Mouse (Mus musculus) CH12F3 (cell line): ENCODE results near the gene Vgll4.
"Not testable (repeated sequence)": the region's sequence is repeated elsewhere in the genome, so short reads cannot be mapped to it uniquely, and the experiment has no call there.

ENCODE experiments used
- in situ Hi-C: fragments of 300-500 bp; cut with MboI; formaldehyde crosslinking; loops from 2 replicates; pipeline ENCODE4 v1.14.3; 2020; ENCODE audit warnings: low sequenced_read_pairs

Gene Vgll4

GRCm38 (mm10) chr6:114901921-114902320, 67.9 kb downstream of the Vgll4 start:
- in situ Hi-C loops = no loop called here

- in situ Hi-C loops = no loop called here
Measured at GRCm38 (mm10) chr6:114901321-114901824, 68.4 kb downstream of the Vgll4 start.

GRCm38 (mm10) chr6:114900194-114900593, 69.6 kb downstream of the Vgll4 start:
- in situ Hi-C loops = no loop called here

DNA sequence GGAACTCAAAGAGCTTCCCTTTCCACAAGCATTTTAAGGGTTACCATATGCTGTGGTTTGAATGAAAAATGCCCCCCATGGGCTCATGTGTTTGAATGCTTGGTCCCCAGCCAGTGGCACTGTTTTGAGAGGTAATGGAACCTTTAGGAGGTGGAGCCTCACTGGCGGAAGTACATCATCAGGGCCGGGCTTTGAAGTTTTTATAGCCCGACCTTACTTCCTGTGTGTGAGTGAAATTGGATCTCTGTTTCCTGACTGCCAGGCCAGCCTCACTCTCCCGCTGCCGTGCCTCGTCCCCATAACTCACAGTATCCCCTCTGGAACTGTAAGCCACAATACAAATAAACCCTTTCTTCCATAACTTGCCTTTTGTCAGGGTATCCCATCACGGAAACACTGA, 70.1 kb downstream of the Vgll4 start:
- in situ Hi-C loops = no loop called here

DNA sequence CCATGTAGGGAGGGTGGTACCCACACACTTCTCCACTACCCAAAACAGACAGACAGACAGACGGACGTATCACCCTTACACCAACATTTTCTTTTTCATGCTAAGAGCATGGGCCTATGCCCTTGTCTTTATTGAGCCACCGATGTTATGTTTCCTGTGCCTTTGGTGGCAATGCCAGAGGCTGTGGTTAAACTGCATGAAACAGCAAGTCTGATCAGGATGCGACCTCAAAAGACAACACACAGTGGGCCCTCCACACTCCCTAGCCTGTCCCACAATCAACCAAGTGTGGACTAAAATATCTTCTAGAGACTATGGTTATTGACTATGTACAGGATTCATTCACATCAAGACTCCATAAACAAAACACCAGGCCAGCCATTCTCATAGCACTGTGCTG, 70.8 kb downstream of the Vgll4 start:
- in situ Hi-C loops = no loop called here

DNA sequence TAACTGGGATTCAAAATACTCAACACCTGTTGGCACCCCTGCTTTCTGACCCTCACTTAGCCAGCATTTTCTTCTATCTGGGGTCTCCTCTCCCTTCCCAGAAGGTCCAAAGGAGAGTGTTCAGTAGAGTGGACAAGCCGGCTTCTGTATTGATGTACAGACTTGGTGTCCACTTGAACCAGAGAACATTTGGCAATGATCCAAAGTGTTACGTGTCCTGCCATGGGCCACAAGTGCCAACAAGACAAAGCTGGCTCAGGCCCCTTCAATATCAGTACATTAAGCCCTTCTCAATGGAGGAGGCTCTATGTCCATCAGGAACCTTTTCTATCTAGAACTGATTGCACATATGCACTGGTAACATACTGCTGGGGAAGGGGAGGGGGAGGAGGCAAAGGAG, 73.5 kb downstream of the Vgll4 start:
- in situ Hi-C loops = no loop called here

DNA sequence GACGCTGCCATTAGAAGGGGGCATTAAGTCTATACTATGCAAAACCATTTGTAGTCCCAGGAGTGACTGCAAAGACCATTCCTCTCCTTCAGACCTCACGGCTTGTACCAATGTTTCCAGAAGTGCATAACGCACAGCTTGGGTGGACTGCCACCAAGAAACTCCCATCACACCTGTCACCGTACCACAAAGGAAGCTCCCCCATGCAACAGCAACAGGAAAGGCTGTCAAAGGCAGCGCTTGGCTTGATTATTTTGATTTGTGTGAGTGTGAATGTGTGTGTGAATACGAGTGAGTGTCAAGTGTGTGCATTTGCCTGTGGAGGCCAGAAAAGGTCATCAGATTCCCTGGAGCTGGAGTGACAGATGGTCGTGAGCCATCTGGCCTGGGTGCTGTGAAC, 74.6 kb downstream of the Vgll4 start:
- in situ Hi-C loops = no loop called here

- in situ Hi-C loops = no loop called here
Measured at GRCm38 (mm10) chr6:114894548-114895106, 75.2 kb downstream of the Vgll4 start.

- in situ Hi-C loops = no loop called here
Measured at GRCm38 (mm10) chr6:114893427-114894209, 76.2 kb downstream of the Vgll4 start.

DNA sequence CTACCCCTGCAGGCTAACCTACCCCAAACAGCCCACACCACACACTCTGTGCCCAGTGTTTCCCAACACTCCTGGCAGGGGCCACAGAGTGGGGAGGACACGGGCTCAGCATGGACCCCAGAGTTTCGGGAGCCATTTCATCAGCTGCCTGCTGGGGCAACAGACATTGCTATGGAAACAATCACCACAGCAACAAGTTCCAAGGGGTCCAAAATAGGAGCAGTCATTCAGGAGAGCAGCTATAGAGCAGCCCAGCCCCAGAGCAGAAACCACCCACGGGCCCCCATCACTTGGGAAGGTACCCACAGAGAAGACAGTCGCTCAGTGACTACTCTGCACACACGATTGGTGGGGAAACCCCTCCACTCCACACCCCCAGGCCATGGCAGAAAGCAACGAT, 77.4 kb downstream of the Vgll4 start:
- in situ Hi-C loops = no loop called here

GRCm38 (mm10) chr6:114891771-114892170, 78.0 kb downstream of the Vgll4 start:
- in situ Hi-C loops = no loop called here

DNA sequence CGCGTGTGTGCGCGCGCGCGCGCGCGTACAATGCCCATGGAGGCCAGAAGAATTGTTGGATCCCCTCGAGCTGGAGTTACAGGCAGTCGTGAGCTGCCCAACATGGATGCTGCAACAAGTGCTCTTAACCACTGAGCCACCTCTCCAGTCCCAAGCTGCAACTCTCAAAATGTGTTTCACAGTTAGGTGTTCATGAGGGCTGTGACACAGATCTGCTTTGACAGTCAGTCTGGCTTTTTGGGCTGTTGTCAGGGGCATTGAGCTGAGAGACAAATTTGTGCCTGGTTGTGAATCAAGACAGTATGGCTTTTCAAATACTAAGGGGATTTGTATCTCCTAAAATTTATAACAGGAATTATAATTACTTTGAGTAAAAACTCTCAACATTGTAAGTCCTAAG, 78.5 kb downstream of the Vgll4 start:
- in situ Hi-C loops = no loop called here

DNA sequence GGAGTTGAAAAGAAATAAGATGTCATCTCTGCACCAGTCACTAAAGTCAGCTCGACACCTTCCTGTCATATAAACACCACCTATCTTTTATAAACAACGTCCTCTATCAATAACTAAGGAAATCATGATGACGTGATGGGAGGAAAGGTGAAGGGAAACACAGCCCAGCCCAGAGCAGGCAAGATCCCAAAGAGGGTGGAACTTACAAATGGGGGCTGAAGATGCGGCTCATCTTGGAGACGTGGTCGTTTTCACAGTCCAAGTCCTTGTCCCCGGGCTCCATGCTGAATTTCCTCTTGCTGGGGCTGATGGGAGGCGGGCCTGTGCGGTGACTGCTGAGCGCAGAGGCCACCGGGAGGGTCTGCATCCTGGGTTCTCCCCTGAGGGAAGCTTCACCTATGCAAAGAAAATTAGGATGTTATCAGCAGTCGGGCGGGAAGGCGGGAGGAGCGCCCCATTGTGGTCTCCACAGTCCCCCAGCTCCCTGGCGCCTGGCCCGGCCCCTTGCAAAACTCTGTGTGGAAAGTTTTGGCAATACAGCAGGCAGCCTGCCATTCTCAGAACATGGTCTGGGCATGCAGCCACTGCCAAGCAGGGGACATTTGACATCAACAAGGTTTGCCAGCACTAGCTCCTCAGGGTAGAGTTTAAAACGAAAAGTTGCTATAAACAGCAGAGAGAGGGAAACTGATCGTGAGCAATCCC, 79.2 kb downstream of the Vgll4 start:
- in situ Hi-C loops = no loop called here

DNA sequence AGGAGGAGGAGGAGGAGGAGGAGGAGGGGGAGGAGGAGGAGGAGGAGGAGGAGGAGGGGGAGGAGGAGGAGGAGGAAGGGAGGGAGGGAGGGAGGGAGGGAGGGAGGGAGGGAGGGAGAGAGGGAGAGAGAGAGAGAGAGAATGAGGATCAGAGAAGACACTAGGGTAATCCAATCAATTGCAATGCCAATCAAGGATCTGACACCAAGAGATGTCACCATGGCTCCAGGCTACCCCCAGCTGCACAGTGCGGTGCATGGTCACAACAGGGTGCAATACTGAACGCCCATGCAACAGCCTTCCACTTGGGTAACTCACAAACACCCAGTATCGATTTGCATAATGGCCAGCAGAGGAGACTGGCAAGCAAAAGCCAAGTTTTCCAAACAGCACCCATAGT, 79.8 kb downstream of the Vgll4 start:
- in situ Hi-C loops = not testable (repeated sequence)

DNA sequence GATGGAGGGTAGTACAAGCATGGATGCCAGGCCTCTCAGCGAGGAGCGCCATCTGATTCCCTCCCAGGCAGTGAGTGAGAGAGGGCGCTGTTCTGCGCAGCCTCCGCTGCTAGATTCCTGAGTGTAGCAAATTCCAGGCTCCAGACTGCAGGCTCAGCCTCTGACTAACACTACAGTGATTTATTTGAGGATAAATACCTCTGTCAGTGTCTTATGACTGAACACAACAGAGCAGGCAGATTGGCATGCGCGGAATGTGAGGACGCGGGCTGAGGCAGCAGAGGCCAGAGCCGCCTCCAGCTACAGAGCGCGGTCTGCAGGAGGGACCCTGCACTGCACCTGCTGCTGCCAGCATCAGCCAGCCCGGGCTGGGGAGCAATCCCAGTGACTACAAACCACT, 80.9 kb downstream of the Vgll4 start:
- in situ Hi-C loops = no loop called here

- in situ Hi-C loops = no loop called here
Measured at GRCm38 (mm10) chr6:114886504-114887361, 83.1 kb downstream of the Vgll4 start.

DNA sequence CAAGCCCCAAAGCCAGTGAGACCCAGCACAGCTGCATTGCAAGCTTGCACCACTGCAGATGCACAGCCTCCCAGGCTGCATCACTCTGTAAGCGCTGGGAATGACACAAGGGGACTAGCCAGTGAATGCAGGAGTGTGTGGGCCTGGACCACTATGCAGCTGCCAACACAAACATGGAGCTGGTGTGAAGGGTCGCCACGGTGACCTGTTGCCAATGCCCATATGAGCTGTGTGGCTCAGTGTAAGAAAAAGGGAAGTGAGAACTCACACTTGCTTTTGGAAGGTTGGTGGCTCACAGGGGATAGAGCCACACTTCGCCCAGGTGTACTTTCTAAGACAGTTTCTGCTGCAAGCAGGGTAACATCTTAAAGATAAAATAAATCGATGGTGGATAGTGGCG, 83.8 kb downstream of the Vgll4 start:
- in situ Hi-C loops = no loop called here

GRCm38 (mm10) chr6:114885129-114885528, 84.7 kb downstream of the Vgll4 start:
- in situ Hi-C loops = no loop called here

GRCm38 (mm10) chr6:114883261-114883740, 86.5 kb downstream of the Vgll4 start:
- in situ Hi-C loops = no loop called here

- in situ Hi-C loops = no loop called here
Measured at GRCm38 (mm10) chr6:114882675-114883074, 87.1 kb downstream of the Vgll4 start.

- in situ Hi-C loops = no loop called here
Measured at GRCm38 (mm10) chr6:114882212-114882611, 87.6 kb downstream of the Vgll4 start.
